Mouse (Mus musculus) lung, embryonic 15.5 days (tissue): ENCODE results near the gene Psmb4. TPM values are rescaled to one million over a fixed set of nuclear protein-coding genes. Genes with fewer than 3 reads are reported as not detected.
A peak's percentile ranks its signal among the peaks of the same experiment; 100 is the strongest.
"Not testable (repeated sequence)": the region's sequence is repeated elsewhere in the genome, so short reads cannot be mapped to it uniquely, and the experiment has no call there.

Source experiments
- ATAC-seq: fragments of 200-750 bp; cut with Nextera tagmentation; 2 replicates; pipeline ENCODE4 v1.8.0; 2017; ENCODE audit warnings: moderate number of reproducible peaks, borderline replicate concordance; ENCODE audit not compliant: low FRiP score, low TSS enrichment; ENCODE audit errors: extremely low read depth
- H3K27ac ChIP-seq: fragments of 300-500 bp; sonication (generic); 2 replicates; pipeline ENCODE4 v1.5.1; 2015; ENCODE audit warnings: moderate library complexity, mild to moderate bottlenecking, inconsistent platforms
- H3K27me3 ChIP-seq: fragments of 300-500 bp; sonication (generic); 2 replicates; pipeline ENCODE4 v1.6.1; 2015; ENCODE audit warnings: inconsistent platforms
- H3K36me3 ChIP-seq: fragments of 300-500 bp; sonication (generic); 2 replicates; pipeline ENCODE4 v1.6.1; 2015; ENCODE audit warnings: inconsistent platforms
- H3K4me1 ChIP-seq: fragments of 300-500 bp; sonication (generic); 2 replicates; pipeline ENCODE4 v1.6.1; 2015; ENCODE audit warnings: inconsistent platforms
- H3K4me2 ChIP-seq: fragments of 300-500 bp; sonication (generic); 2 replicates; pipeline ENCODE4 v1.6.1; 2015; ENCODE audit warnings: inconsistent platforms, mild to moderate bottlenecking, moderate library complexity
- H3K4me3 ChIP-seq: fragments of 300-500 bp; sonication (generic); 2 replicates; pipeline ENCODE4 v1.5.1; 2015; ENCODE audit warnings: mild to moderate bottlenecking, inconsistent platforms
- H3K9ac ChIP-seq: fragments of 300-500 bp; sonication (generic); 2 replicates; pipeline ENCODE4 v1.6.1; 2015; ENCODE audit warnings: inconsistent platforms
- H3K9me3 ChIP-seq: fragments of 300-500 bp; sonication (generic); 2 replicates; pipeline ENCODE4 v1.6.1; 2016; ENCODE audit warnings: inconsistent platforms
- WGBS: fragments of 180-500 bp; shearing (Covaris S2); methylation state at CpG from one replicate; pipeline ENCODE4 v1.1.7; 2015; 5-methylcytosine and 5-hydroxymethylcytosine counted together
- polyA plus RNA-seq: library from polyadenylated mRNA; unstranded; fragments of >200 nt; fragmentation: Nextera tagmentation; extraction: Ambion mirVana; gene quantifications from 2 replicates; pipeline ENCODE4 v1.2.1, GENCODE M21; 2015

Gene Psmb4
- 336 and 350 TPM in 2 replicates for polyA plus RNA-seq

DNA sequence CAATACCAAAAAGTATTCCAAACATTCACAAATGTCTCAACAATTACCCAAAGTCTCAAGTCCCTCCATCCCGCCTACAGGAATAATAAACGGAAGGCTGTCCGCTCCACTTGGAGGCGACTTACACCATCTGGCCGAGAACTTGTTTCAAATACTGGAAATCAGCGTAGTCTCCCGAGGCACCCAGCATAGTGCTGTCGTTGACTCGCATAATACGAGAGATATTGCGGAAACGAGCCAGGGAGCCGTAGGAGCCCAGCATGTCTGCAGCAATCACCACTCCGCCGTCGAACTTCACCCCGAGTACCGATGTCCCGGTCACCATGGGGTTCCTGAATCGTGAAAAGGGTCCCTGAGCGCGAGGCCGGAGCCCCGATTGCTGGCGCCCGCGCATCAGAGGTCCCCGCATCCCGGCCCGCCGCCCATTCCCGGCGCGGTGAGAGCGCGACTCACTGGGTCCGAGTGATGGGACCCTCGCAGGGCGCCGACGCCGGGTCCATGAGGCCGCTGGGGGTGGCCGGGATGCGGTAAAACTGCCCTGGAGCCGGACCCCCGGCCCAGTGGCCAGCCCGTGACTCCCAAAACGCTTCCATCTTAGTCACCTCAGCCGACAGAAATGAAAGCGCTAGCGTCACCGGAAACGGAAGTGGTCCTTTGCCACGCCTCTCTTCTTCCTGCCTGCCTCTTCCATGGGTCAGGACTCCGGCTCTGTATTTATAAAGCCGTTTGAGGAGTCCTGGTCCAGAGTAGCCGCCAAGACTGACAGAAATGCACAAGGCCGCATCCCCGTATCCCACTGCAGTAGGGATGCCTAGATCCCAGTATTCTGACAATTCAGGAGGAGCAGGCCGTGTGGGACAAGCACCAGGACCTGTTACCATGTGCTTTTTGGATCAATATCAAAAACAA is at the start of gene Psmb4:
Gene Psmb4, minus strand, starts transcription at position 646 of the 909 bp plus-strand sequence.
- H3K9me3 ChIP-seq = no peaks in the 10 kb centered on the region
- H3K4me1 ChIP-seq = peaks cover 15% of the 10 kb centered on the region
- peak within 1 kb of the TSS; percentile 80 for H3K9ac ChIP-seq
- peak within 1 kb of the TSS; percentile 81 for H3K4me3 ChIP-seq
- peaks cover 31% of the 10 kb centered on the region for H3K36me3 ChIP-seq
- no peaks in the 10 kb centered on the region for H3K27me3 ChIP-seq
- peak within 1 kb of the TSS; percentile 72 for H3K4me2 ChIP-seq
- H3K27ac ChIP-seq = peak within 1 kb of the TSS; percentile 55
- under 1% methylated on average over 61 of the region's 61 CpGs for WGBS
- peak; percentile 89 for ATAC-seq

DNA sequence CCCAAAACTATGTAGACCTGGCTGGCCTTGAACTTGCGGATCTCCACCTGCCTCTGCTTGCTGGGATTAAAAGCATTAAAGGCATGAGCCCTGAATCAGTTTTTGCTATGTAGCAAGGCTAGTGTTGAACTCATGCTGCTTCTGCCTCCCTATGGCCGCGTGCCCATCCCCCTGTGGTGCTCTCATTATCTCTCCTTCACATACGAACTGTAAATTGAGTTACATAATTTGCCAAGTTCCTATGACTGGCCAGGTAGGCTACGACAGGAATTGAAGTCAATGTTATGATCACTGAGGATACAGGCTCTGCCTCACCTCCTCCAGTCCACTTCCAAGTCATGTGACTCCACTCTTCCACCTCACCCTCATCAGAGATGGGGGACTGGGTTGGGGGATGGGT is 49.4 kb upstream of the Psmb4 start:
- ATAC-seq, H3K4me3 ChIP-seq, H3K9me3 ChIP-seq, H3K27me3 ChIP-seq, H3K9ac ChIP-seq, H3K36me3 ChIP-seq: not testable (repeated sequence)
- Histone ChIP-seq H3K27ac (peak overlapping the region; percentile 74; the same call in 1 of the 2 replicates), H3K4me2 (0 out of 2 replicates have a peak overlapping the region, but pooled peaks have one; percentile 22), H3K4me1 (peaks cover 22% of the 10 kb centered on the region)
- WGBS = 79% methylated on average over 5 of the region's 5 CpGs

DNA sequence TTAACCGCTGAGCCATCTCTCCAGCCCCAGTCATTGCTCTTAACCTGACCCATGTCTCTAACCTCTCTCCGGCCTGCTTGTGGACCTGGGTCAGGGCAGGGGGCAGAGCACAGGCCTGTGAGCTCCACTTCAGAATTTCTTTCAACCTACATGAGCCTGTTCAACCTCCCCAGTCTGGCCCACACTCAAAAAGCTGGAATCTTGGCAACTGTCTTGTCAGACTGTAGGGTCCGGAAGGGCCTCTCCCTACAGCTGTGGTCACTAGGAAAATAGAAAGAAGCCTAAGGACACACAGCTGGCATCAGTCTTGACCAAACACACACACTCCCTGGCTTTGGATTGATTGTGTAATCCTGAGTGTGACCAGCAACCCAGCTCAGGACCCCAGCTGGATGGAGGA is 48.6 kb upstream of the Psmb4 start:
- not testable (repeated sequence) for H3K9ac ChIP-seq, H3K27me3 ChIP-seq, H3K36me3 ChIP-seq, H3K4me3 ChIP-seq, H3K9me3 ChIP-seq
- WGBS = 58% methylated on average over 3 of the region's 3 CpGs
- H3K27ac ChIP-seq = peak overlapping the region; percentile 74
- peaks cover 22% of the 10 kb centered on the region for H3K4me1 ChIP-seq
- peak; percentile 55 for ATAC-seq
- peak overlapping the region; percentile 10; the same call in 1 of the 2 replicates for H3K4me2 ChIP-seq

DNA sequence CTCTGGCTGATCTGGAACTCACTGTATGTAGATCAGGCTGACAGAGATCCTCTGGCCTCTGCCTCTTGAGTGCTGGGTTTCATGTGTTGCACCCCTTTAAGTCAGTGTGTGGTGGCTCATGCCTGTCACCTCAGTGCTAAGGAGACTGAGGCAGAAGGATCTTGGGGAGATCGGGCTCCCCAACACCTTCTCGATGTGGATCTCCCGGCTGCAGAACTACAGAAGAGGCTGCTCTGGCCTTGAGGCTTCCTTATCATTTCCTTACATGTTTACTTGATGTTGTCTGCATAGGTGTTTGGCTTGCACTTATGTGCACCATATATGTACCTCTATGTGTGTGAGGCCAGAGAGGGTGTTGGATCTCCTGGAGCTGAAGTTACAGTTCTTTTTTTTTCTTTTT is 47.8 kb upstream of the Psmb4 start:
- H3K4me2 ChIP-seq = peak overlapping the region; percentile 33; the same call in 1 of the 2 replicates
- H3K36me3 ChIP-seq, H3K27me3 ChIP-seq, H3K9me3 ChIP-seq, ATAC-seq, H3K9ac ChIP-seq, H3K4me3 ChIP-seq: not testable (repeated sequence)
- WGBS = 91% methylated on average over 3 of the region's 3 CpGs
- peak overlapping the region; percentile 6; the same call in 1 of the 2 replicates for H3K27ac ChIP-seq
- H3K4me1 ChIP-seq = peaks cover 22% of the 10 kb centered on the region

DNA sequence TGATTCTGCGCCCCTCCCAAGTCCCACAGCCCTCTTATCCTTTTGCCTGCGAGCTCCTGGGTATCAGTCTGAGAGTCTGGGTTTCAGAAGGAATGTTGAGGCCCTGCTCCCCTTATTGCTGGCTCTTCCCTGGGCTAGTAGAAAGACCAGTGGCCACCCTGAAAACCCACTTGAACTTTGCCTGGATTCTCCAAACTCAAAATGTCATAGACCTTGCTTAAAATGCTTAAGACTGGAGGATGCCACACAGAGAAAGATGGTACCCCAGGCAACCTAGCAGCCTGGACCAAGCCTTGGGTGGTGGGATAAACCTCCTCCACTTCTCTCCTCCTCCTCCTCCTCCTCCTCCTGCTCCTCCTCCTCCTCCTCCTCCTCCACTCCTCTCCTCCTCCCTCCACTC is 46.8 kb upstream of the Psmb4 start:
- H3K4me1 ChIP-seq = peaks cover 22% of the 10 kb centered on the region
- not testable (repeated sequence) for H3K36me3 ChIP-seq, ATAC-seq, H3K9me3 ChIP-seq, H3K27me3 ChIP-seq, H3K9ac ChIP-seq
- peak overlapping the region; percentile 47 for H3K4me3 ChIP-seq
- H3K4me2 ChIP-seq = peak overlapping the region; percentile 67
- WGBS = no CpG with 5 or more reads among the region's 2 CpGs
- peak overlapping the region; percentile 99 for H3K27ac ChIP-seq

DNA sequence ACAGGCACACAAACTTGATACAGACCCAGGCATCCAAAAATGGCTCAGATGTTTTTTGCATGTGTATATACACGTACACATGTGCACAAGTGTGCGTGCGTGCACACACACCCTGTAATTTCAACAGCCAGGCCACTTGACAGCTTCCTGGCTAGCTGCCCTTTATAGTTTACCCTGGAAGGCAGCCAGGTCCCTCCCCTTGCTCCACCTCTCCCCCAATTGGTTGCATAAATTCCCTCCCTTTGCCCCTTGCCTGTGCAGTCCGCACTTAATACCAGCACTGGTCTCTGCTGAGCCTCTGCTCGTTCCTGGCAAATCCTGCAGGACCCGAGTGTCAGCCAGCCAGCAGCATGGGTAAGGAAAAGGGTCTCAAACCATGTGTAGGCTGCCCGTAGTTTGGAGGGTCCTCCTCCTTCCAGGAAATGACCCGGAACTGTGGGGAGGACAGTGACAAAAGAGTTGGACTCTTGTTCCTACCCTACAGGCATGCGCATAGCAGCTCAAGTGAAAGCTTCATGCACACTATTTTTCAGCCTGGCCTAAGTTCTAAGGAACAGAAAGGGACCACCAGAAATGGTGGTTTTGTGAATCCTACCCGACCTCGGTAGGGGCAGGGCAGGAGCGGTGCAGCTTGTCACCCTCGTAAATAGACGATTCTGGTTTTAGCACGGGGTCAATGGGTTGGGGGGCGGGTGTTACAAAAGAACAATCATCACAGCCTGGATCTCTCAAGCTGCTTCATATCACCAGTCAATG is 46.2 kb upstream of the Psmb4 start, which contains the start of gene Selenbp1:
Gene Selenbp1, plus strand, starts transcription at position 248 of the 756 bp plus-strand sequence.
- Histone ChIP-seq H3K9me3 (no peaks in the 10 kb centered on the region), H3K4me2 (peak within 1 kb of the TSS; percentile 67), H3K4me1 (peaks cover 22% of the 10 kb centered on the region), H3K4me3 (peak within 1 kb of the TSS; percentile 47), H3K27me3 (no peaks in the 10 kb centered on the region), H3K36me3 (no peaks in the 10 kb centered on the region), H3K9ac (peak within 1 kb of the TSS; percentile 33), H3K27ac (peak within 1 kb of the TSS; percentile 99)
- peak; percentile 85 for ATAC-seq
- WGBS = 1% methylated on average over 16 of the region's 16 CpGs

DNA sequence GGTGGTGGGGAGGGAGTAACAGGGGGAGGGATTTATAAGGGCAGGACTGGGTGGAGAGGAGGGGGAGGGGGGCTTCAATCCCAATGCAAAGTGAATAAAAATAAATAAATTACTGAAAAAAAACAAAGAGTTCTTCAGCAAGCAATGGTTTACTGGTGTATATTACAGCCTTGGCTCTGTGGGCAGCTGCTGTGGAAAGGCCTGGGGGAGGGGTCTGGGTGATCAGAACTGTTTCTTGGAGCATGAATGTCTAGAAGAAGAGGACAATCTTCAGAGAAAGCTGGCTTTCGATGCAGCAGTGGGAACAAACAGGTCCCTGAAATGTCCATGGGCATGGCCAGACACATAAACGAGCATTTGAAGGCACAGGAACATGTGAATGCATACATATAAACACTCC is 45.5 kb upstream of the Psmb4 start:
- not testable (repeated sequence) for H3K36me3 ChIP-seq, H3K9ac ChIP-seq, H3K27me3 ChIP-seq, H3K9me3 ChIP-seq
- 0 out of 2 replicates have a peak overlapping the region, but pooled peaks have one; percentile 47 for H3K4me3 ChIP-seq
- WGBS = 20% methylated on average over 2 of the region's 2 CpGs
- peaks cover 22% of the 10 kb centered on the region for H3K4me1 ChIP-seq
- H3K27ac ChIP-seq = peak overlapping the region; percentile 99
- H3K4me2 ChIP-seq = peak overlapping the region; percentile 67
- 0 out of 2 replicates have a peak, but pooled peaks have one; percentile 15 for ATAC-seq

DNA sequence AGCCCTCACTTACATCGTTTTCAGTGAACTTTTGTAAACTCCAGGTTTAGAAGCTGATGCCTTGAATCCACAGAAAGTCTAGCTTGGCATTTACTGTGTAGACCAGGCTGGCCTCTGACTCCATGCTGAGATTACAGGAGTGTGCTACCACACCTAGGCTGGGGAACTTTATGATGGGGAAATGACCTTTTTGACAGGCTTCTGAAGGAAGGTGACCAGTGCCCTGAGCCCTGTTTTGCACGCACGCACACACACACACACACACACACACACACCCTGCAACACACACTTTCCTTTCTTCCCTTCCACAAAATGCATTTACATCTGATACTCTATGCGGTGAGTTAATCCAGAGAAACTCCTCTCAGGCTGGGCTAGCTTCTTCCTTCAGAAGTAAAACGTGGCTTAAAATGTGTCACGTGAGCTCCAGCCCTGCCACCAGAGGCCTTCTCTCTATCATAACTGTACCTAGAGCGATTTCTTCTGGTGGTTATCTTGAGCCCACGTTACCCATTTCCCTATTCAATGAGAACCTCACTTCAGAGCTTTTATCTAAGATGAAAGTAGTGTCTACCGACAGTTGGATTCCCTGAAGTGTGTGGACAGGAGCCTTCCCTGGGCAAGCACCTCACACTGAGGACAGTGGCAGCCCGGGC is 44.8 kb upstream of the Psmb4 start:
- not testable (repeated sequence) for H3K9me3 ChIP-seq, H3K27me3 ChIP-seq, ATAC-seq, H3K36me3 ChIP-seq, H3K4me2 ChIP-seq, H3K4me3 ChIP-seq, H3K9ac ChIP-seq
- peak overlapping the region; percentile 99 for H3K27ac ChIP-seq
- peaks cover 22% of the 10 kb centered on the region for H3K4me1 ChIP-seq
- 63% methylated on average over 10 of the region's 10 CpGs for WGBS

DNA sequence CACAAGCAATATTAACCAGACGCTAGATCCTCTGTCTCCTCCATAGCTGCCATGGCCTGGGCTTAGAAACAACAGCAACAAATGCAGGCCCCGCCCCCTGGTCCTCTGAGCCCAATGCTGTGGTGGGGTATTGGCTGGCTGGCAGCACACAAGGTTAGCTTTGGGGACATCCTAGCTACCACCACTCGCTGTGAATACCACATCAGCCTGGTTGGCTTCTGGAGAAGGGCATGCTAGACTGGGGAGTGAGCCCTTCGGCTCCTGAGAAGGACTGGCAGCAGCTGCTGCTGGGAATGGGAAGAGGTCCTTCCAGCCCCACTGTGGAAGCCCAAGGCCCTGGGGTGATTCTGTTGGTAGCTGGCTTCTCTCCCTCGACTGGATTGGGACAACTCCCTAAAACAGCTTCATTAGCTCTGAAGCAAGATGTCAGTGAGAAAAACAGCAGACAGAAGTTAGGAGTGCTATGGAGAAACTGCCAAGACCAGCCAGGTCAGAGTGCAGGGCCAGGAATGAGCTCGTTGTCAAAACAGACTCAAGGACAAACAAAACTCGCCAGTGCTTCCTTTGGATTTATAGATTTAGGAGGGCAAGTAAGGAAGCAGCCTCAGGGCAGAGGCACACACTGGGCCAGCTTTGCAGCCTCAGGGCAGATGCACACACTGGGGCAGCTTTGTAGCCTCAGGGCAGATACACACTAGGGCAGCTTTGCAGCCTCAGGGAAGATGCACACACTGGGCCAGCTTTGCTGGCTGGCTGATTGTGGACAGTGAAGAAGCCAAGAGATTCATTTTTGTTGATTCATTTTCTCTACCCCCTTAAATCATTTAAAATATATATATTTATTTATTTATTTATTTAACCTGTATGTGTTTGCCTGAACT is 43.9 kb upstream of the Psmb4 start:
- not testable (repeated sequence) for H3K9ac ChIP-seq, H3K36me3 ChIP-seq, H3K9me3 ChIP-seq, H3K4me3 ChIP-seq, H3K4me2 ChIP-seq, ATAC-seq, H3K27me3 ChIP-seq
- peaks cover 15% of the 10 kb centered on the region for H3K4me1 ChIP-seq
- H3K27ac ChIP-seq = peak overlapping the region; percentile 85
- WGBS = 42% methylated on average over 7 of the region's 7 CpGs

DNA sequence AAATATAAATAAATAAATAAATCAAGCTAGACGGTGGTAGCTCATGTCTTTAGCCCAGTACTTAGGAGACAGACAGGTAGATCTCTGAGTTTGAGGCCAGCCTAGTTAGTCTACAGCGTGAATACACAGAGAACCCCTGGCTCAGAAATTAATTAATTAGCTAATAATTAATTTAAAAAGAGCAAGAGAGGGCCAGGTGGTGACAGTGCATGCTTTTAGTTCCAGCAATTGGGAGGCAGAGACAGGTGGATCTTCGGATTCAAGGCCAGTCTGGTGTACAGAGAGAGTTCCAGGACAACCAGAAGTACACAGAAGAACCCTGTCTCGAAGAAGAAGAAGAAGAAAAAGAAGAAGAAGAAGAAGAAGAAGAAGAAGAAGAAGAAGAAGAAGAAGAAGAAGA is 42.2 kb upstream of the Psmb4 start:
- 81% methylated on average over 4 of the region's 4 CpGs for WGBS
- not testable (repeated sequence) for H3K4me2 ChIP-seq, H3K36me3 ChIP-seq, H3K27ac ChIP-seq, H3K4me3 ChIP-seq, H3K9ac ChIP-seq, H3K9me3 ChIP-seq, H3K27me3 ChIP-seq, ATAC-seq
- H3K4me1 ChIP-seq = peaks cover 14% of the 10 kb centered on the region

DNA sequence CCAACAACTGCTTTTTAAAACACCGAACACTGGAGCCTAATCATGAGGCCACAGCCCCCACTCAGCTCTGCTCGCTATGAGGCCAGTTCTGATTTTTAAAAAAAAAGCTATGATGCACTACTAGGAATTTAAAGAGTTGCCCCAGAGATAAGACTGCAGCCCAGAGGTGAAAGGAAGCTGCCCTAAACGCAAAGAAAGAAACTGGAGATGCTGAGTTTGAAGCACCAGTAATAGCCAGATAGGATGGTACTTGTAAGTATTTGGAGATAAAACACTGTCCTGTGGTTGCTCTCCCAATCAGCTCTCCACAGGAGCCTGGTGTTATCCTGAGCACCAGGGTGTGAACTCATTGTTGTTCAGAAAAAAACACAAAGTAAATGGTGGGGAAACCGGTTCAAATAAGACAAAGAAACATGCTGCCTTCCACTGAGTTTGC is 39.6 kb upstream of the Psmb4 start:
- not testable (repeated sequence) for H3K4me2 ChIP-seq, H3K27me3 ChIP-seq, H3K9me3 ChIP-seq, H3K4me1 ChIP-seq, H3K27ac ChIP-seq, H3K4me3 ChIP-seq, H3K9ac ChIP-seq, ATAC-seq, H3K36me3 ChIP-seq
- 35% methylated on average over 4 of the region's 4 CpGs for WGBS
